Mouse (Mus musculus) mammary gland, adult 2 months (tissue): ENCODE results near the gene Cdkn3. TPM values are rescaled to one million over a fixed set of nuclear protein-coding genes. Genes with fewer than 3 reads are reported as not detected.

ENCODE experiments used
- polyA plus RNA-seq: library from polyadenylated mRNA; depleted of rRNA; stranded (reverse); fragments of >200 nt; gene quantifications from 2 replicates; pipeline ENCODE4 v1.2.3, GENCODE M21; 2012; ENCODE audit warnings: low replicate concordance; rRNA removed

Cdkn3 gene
- polyA plus RNA-seq: 0.30 and 0.39 TPM in 2 replicates

DNA sequence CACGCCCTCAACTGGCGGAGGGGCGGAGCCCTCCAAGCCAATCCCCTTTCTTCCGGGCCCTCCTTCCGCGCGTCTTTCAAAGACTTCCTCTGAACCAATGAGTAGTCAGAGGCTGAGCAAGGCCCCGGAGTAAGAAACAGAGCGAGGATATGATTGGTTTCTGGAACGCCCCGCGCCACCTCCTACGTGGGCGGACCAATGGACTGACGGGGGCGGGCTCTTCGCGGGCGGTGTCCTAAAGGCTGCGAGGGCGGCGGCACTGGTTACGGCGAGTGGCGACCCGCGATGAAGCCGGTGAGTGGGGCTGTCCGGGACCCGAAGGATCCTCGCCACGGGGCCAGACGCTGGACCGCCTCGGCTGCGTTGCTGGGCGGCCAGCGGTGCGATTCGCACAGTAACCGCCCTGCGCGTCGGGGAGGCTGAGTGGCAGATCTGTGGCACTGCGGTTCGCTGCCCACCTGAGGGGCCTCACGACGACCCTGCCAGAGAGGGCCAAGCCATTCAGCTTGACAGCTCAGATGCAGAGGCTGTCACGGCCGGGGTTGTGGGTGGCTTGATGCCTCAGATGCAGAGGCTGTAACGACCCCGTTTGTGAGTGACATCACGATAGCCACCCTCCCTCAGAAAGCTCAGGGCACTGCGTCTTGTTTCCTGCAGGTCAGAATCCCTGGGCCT lies at the start of gene Cdkn3:
TSS of gene Cdkn3 (plus strand) at position 187 of the 675 bp plus-strand sequence.

DNA sequence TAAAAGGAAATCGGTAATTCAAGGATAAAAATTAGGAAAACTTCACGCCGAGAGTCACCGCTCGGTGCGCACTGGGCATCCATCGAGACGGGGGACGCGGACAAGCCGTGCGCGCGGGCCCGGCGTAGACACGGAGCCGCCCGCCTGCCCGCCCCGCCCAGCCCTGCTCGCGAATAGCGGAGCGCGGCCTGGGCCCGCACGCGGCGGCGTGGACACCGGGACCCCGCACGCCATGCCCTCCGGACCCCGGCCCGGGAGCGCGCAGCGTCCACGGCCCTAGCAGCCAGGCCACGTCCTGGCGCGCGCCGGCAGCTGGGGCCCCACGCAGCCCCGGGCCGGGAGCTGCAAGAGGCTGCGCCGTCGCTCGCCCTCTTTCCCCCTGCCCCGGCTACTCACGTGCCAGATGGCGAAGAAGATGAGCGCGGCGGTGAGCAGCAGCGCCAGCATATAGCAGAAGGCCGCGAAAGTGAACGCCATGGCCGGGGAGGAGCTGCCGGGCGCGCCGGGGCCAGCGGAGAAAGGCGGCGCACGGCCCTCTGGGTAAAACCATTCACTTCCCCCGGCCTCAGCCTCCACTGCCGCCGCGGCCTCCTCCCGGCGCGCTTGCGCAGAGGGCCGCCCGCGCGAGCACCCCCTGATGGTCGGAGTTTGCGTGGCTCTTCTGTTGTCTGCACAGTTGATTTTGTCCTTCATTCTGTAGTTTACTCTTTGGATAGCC lies 27.6 kb downstream of the Cdkn3 start, which contains the start of gene Cnih1:
TSS of gene Cnih1 (minus strand) at position 625 of the 718 bp plus-strand sequence.

Other genes with a start within 250 kb of the Cdkn3 start
- gene Cnih1, start 27.9 kb downstream of the Cdkn3 start, polyA plus RNA-seq: 75.0 and 117 TPM in 2 replicates
- gene Gmfb, start 61.7 kb downstream of the Cdkn3 start, polyA plus RNA-seq: 6.5 and 20.3 TPM in 2 replicates
- gene Cgrrf1, start 71.6 kb downstream of the Cdkn3 start, polyA plus RNA-seq: 14.6 and 24.9 TPM in 2 replicates
- 10.1 and 11.1 TPM in 2 replicates for gene Samd4, start 122.3 kb downstream of the Cdkn3 start, polyA plus RNA-seq